Mouse (Mus musculus): ENCODE measurements around the gene Gm20388.
"Not testable (repeated sequence)": the region's sequence is repeated elsewhere in the genome, so short reads cannot be mapped to it uniquely, and the experiment has no call there.

The Gm20388 gene

GRCm38 (mm10) chr8:123422056-123422780, 3511.6 kb downstream of the Gm20388 start:
- DNase-seq (ENCODE audit: low spot score) = peak; percentile 62

GRCm38 (mm10) chr8:123422781-123423159, 3512.1 kb downstream of the Gm20388 start:
- DNase-seq (ENCODE audit: low spot score) = no peak

GRCm38 (mm10) chr8:123423441-123423840, 3512.8 kb downstream of the Gm20388 start, which contains the start of gene Def8:
Def8 (plus strand) TSS chr8:123423527.
- no peak for DNase-seq (ENCODE audit: low spot score)

GRCm38 (mm10) chr8:123426511-123427509, 3516.2 kb downstream of the Gm20388 start:
- DNase-seq (ENCODE audit: low spot score) = no peak

GRCm38 (mm10) chr8:123427639-123428275, 3517.1 kb downstream of the Gm20388 start:
- no peak for DNase-seq (ENCODE audit: low spot score)

GRCm38 (mm10) chr8:123428343-123428893, 3517.8 kb downstream of the Gm20388 start:
- no peak for DNase-seq (ENCODE audit: low spot score)

GRCm38 (mm10) chr8:123428939-123429721, 3518.5 kb downstream of the Gm20388 start:
- no peak for DNase-seq (ENCODE audit: low spot score)

- DNase-seq (ENCODE audit: low spot score) = not testable (repeated sequence)
Observed at GRCm38 (mm10) chr8:123429722-123430013, 3519.0 kb downstream of the Gm20388 start.

GRCm38 (mm10) chr8:123430936-123431335, 3520.3 kb downstream of the Gm20388 start:
- DNase-seq (ENCODE audit: low spot score) = not testable (repeated sequence)

- no peak for DNase-seq (ENCODE audit: low spot score)
Observed at GRCm38 (mm10) chr8:123431616-123432365, 3521.2 kb downstream of the Gm20388 start.

- DNase-seq (ENCODE audit: low spot score) = no peak
Observed at GRCm38 (mm10) chr8:123432381-123432780, 3521.7 kb downstream of the Gm20388 start.

GRCm38 (mm10) chr8:123433241-123433974, 3522.8 kb downstream of the Gm20388 start:
- not testable (repeated sequence) for DNase-seq (ENCODE audit: low spot score)

- no peak for DNase-seq (ENCODE audit: low spot score)
Observed at GRCm38 (mm10) chr8:123441788-123442187, 3531.1 kb downstream of the Gm20388 start.

- DNase-seq (ENCODE audit: low spot score) = no peak
Observed at GRCm38 (mm10) chr8:123442351-123442750, 3531.7 kb downstream of the Gm20388 start.

- peak; percentile 96 for DNase-seq (ENCODE audit: low spot score)
Observed at GRCm38 (mm10) chr8:123442871-123443575, 3532.4 kb downstream of the Gm20388 start.

- no peak for DNase-seq (ENCODE audit: low spot score)
Observed at GRCm38 (mm10) chr8:123443576-123443921, 3532.9 kb downstream of the Gm20388 start.

GRCm38 (mm10) chr8:123444131-123444530, 3533.5 kb downstream of the Gm20388 start:
- DNase-seq (ENCODE audit: low spot score) = no peak

GRCm38 (mm10) chr8:123445981-123446380, 3535.3 kb downstream of the Gm20388 start:
- no peak for DNase-seq (ENCODE audit: low spot score)

- no peak for DNase-seq (ENCODE audit: low spot score)
Observed at GRCm38 (mm10) chr8:123446799-123447198, 3536.2 kb downstream of the Gm20388 start.

All from urinary bladder, postnatal 25 days (tissue).